In genomic region chr12:117703413-117703812, GRCm38 (mm10) we compare ENCODE assay signal across 26 mouse cellular contexts.
A peak's percentile ranks its signal among the peaks of the same experiment; 100 is the strongest.
DNase-seq lines count a peak whose midpoint lies in the region; ATAC-seq and TF ChIP-seq lines count a peak whose summit lies in the region.
"Had no signal": no experiment of that assay in that cellular context is flagged by ENCODE, and none has a peak within 500 bp of the region (broad histone marks: within the 10 kb centered on the region; RNA-seq: fewer than 3 reads in every experiment).

No protein-coding gene starts in this region.

- WGBS in forebrain, postnatal 0 days: 20% methylated on average over 2 of the region's 2 CpGs
- 34% methylated on average over 2 of the region's 2 CpGs for WGBS in forebrain, embryonic 12.5 days
- 44% methylated on average over 2 of the region's 2 CpGs for WGBS in hindbrain, embryonic 15.5 days
- WGBS in hindbrain, embryonic 11.5 days: 63% methylated on average over 2 of the region's 2 CpGs

- DNase-seq in forebrain, postnatal 0 days: no peak
- no peak for DNase-seq in hindbrain, embryonic 11.5 days (ENCODE audit: low spot score)
- DNase-seq in layer of hippocampus, adult 2 months (ENCODE audit: low spot score in 2 of 2): no peak
- no peak for DNase-seq in layer of hippocampus, postnatal 14 days (ENCODE audit: low spot score in 2 of 2)
- DNase-seq: adrenal gland, adult 2 months; adrenal gland, postnatal 14 days; cerebellum, adult 11 months; cerebellum, adult 2 months; cerebellum, adult 9-11 months; cerebellum, postnatal 25 days; gastrocnemius, adult 2 months; gastrocnemius, postnatal 14 days; heart, adult 18-20 months; heart, postnatal 14 days; heart, postnatal 4 days; kidney, adult 11 months; kidney, adult 8-10 months had no signal

- H3K27me3 ChIP-seq in forebrain, postnatal 0 days (ENCODE audit: insufficient read depth, low read length): no peaks in the 10 kb centered on the region
- H3K27me3 ChIP-seq in forebrain, embryonic 12.5 days: no peaks in the 10 kb centered on the region
- no peaks in the 10 kb centered on the region for H3K27me3 ChIP-seq in hindbrain, embryonic 15.5 days
- no peaks in the 10 kb centered on the region for H3K27me3 ChIP-seq in hindbrain, embryonic 11.5 days (ENCODE audit: control insufficient read depth, insufficient read depth, low read length)
- H3K27me3 ChIP-seq: embryonic facial prominence, embryonic 12.5 days; embryonic facial prominence, embryonic 15.5 days; forebrain, embryonic 13.5 days; heart, embryonic 13.5 days; intestine, embryonic 15.5 days had no signal

- H3K4me3 ChIP-seq in forebrain, postnatal 0 days (ENCODE audit: low read depth, low read length): no peak overlapping the region
- H3K4me3 ChIP-seq in forebrain, embryonic 12.5 days (replicated peaks): no peak overlapping the region
- H3K4me3 ChIP-seq in hindbrain, embryonic 15.5 days: no peak overlapping the region
- H3K4me3 ChIP-seq in hindbrain, embryonic 11.5 days (ENCODE audit: low read depth, low read length): no peak overlapping the region
- H3K4me3 ChIP-seq in layer of hippocampus, adult 2 months: no peak overlapping the region
- H3K4me3 ChIP-seq: embryonic facial prominence, embryonic 12.5 days; embryonic facial prominence, embryonic 15.5 days; forebrain, embryonic 13.5 days; gastrocnemius, adult 2 months; heart, embryonic 10.5 days; heart, embryonic 13.5 days; intestine, embryonic 15.5 days had no signal

- no peak overlapping the region for H3K4me2 ChIP-seq in forebrain, postnatal 0 days (ENCODE audit: low read depth)
- no peak overlapping the region for H3K4me2 ChIP-seq in forebrain, embryonic 12.5 days
- H3K4me2 ChIP-seq in hindbrain, embryonic 15.5 days: no peak overlapping the region
- H3K4me2 ChIP-seq in hindbrain, embryonic 11.5 days (replicated peaks; ENCODE audit: low read depth, low read length): no peak overlapping the region
- H3K4me2 ChIP-seq: embryonic facial prominence, embryonic 12.5 days; embryonic facial prominence, embryonic 15.5 days; forebrain, embryonic 13.5 days; heart, embryonic 13.5 days; intestine, embryonic 15.5 days had no signal

- no peaks in the 10 kb centered on the region for H3K9me3 ChIP-seq in forebrain, postnatal 0 days (ENCODE audit: low read length)
- no peaks in the 10 kb centered on the region for H3K9me3 ChIP-seq in forebrain, embryonic 12.5 days
- no peaks in the 10 kb centered on the region for H3K9me3 ChIP-seq in hindbrain, embryonic 15.5 days
- H3K9me3 ChIP-seq in hindbrain, embryonic 11.5 days (ENCODE audit: control insufficient read depth, low read length): no peaks in the 10 kb centered on the region
- H3K9me3 ChIP-seq: embryonic facial prominence, embryonic 12.5 days; embryonic facial prominence, embryonic 15.5 days; forebrain, embryonic 13.5 days; heart, embryonic 10.5 days; heart, embryonic 13.5 days; intestine, embryonic 15.5 days had no signal

- 0 out of 2 replicates have a peak, but pooled peaks cover 7% of the 10 kb centered on the region for H3K4me1 ChIP-seq in forebrain, postnatal 0 days (ENCODE audit: insufficient read depth)
- H3K4me1 ChIP-seq in forebrain, embryonic 12.5 days: peaks cover 5% of the 10 kb centered on the region; the same call in 1 of the 2 replicates
- peaks cover 49% of the 10 kb centered on the region for H3K4me1 ChIP-seq in hindbrain, embryonic 15.5 days (replicated peaks)
- H3K4me1 ChIP-seq in hindbrain, embryonic 11.5 days (replicated peaks; ENCODE audit: control insufficient read depth, insufficient read depth, low read length): no peaks in the 10 kb centered on the region
- H3K4me1 ChIP-seq: embryonic facial prominence, embryonic 15.5 days; heart, embryonic 10.5 days; heart, embryonic 13.5 days; intestine, embryonic 15.5 days had no signal

- H3K27ac ChIP-seq in forebrain, postnatal 0 days (ENCODE audit: low read depth, low read length): no peak overlapping the region
- no peak overlapping the region for H3K27ac ChIP-seq in forebrain, embryonic 12.5 days
- H3K27ac ChIP-seq in hindbrain, embryonic 15.5 days (replicated peaks): 0 out of 2 replicates have a peak overlapping the region, but pooled peaks have one; percentile 5
- no peak overlapping the region for H3K27ac ChIP-seq in hindbrain, embryonic 11.5 days (ENCODE audit: low read depth, low read length)
- peak overlapping the region; percentile 14; the same call in 1 of the 2 replicates for H3K27ac ChIP-seq in layer of hippocampus, adult 2 months
- H3K27ac ChIP-seq: embryonic facial prominence, embryonic 12.5 days; embryonic facial prominence, embryonic 15.5 days; forebrain, embryonic 13.5 days; gastrocnemius, adult 2 months; heart, embryonic 10.5 days; heart, embryonic 13.5 days; intestine, embryonic 15.5 days had no signal

- no peak for TF ChIP-seq CTCF in forebrain, postnatal 0 days (IDR thresholded peaks at IDR 0.05; ENCODE audit: low read depth)
- TF ChIP-seq CTCF in layer of hippocampus, adult 2 months (conservative IDR thresholded peaks at IDR 0.05): no peak

- H3K9ac ChIP-seq in forebrain, postnatal 0 days: no peak overlapping the region
- no peak overlapping the region for H3K9ac ChIP-seq in forebrain, embryonic 12.5 days
- no peak overlapping the region for H3K9ac ChIP-seq in hindbrain, embryonic 15.5 days
- no peak overlapping the region for H3K9ac ChIP-seq in hindbrain, embryonic 11.5 days (ENCODE audit: low read depth, low read length)
- H3K9ac ChIP-seq: embryonic facial prominence, embryonic 12.5 days; embryonic facial prominence, embryonic 15.5 days; forebrain, embryonic 13.5 days; heart, embryonic 13.5 days; intestine, embryonic 15.5 days had no signal

- no peaks in the 10 kb centered on the region for H3K36me3 ChIP-seq in forebrain, postnatal 0 days (ENCODE audit: insufficient read depth)
- H3K36me3 ChIP-seq in forebrain, embryonic 12.5 days (replicated peaks): no peaks in the 10 kb centered on the region
- no peaks in the 10 kb centered on the region for H3K36me3 ChIP-seq in hindbrain, embryonic 15.5 days
- H3K36me3 ChIP-seq in hindbrain, embryonic 11.5 days (ENCODE audit: control insufficient read depth, insufficient read depth, low read length): no peaks in the 10 kb centered on the region
- H3K36me3 ChIP-seq: embryonic facial prominence, embryonic 12.5 days; embryonic facial prominence, embryonic 15.5 days; heart, embryonic 10.5 days; heart, embryonic 13.5 days; intestine, embryonic 15.5 days had no signal

- ATAC-seq in forebrain, postnatal 0 days: peak; percentile 36; the same call in 1 of the 2 replicates
- no peak for ATAC-seq in forebrain, embryonic 12.5 days (ENCODE audit: low FRiP score)
- no peak; the same call in 1 of the 2 replicates for ATAC-seq in hindbrain, embryonic 15.5 days (ENCODE audit: low FRiP score, low read depth)
- ATAC-seq in hindbrain, embryonic 11.5 days (ENCODE audit: low FRiP score): no peak
- ATAC-seq: CD4-positive, CD25-positive, alpha-beta regulatory T cell, adult 4 months; forebrain, embryonic 13.5 days; intestine, embryonic 15.5 days had no signal

Comparison
In these comparisons a context has a peak if more than half of its experiments do, and no peak if none do; other contexts are left out.
1. H3K27ac ChIP-seq: peak in hindbrain, embryonic 15.5 days (single experiment) and layer of hippocampus, adult 2 months (single experiment); none in forebrain, postnatal 0 days (single experiment), forebrain, embryonic 12.5 days (single experiment) and hindbrain, embryonic 11.5 days (single experiment).